Mouse (Mus musculus): Measurements from ENCODE around the gene Faim2.

DNA sequence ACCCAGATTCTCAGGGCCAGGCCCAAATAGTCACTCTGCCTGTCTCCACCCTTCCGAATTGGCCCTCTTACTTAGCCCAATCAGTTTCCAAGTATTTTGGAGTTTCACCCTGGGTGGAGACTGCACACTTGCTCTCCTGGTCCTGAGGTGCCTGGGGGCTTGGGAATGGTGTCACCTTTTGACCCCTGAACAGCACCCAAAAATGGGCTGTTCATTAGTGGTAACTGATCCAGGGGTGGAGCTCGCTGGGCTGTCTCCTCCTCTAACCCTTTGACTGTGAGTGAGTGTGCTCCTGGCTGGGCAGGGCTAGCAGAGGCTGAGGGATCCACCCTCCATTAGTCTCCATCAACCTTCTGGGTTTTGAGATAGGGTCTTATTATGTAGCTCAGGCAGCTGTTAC, 21.9 kb upstream of the Faim2 start:
- TF ChIP-seq CTCF (conservative IDR thresholded peaks at IDR 0.05 in 1 of 2, IDR thresholded peaks at IDR 0.05 in 1 of 2; ENCODE audit: low read depth in 2 of 2, low read length in 2 of 2), result no peak
- TF ChIP-seq GABPA (IDR thresholded peaks at IDR 0.05; ENCODE audit: insufficient replicate concordance, low read depth, low read length), result no peak
- no peak for TF ChIP-seq POLR2A (IDR thresholded peaks at IDR 0.05; ENCODE audit: low read depth, low read length)
- TF ChIP-seq CHD2 (IDR thresholded peaks at IDR 0.05; ENCODE audit: low read length), result no peak
- no peak for TF ChIP-seq RCOR1 (conservative IDR thresholded peaks at IDR 0.05; ENCODE audit: low read depth, low read length)
- TF ChIP-seq SIN3A (IDR thresholded peaks at IDR 0.05; ENCODE audit: low read length), result no peak
- TF ChIP-seq MAX (IDR thresholded peaks at IDR 0.05; ENCODE audit: low read length), result no peak
- no peak for TF ChIP-seq MEF2A (IDR thresholded peaks at IDR 0.05; ENCODE audit: borderline replicate concordance, low read depth, low read length)
- no peak for TF ChIP-seq USF2 (conservative IDR thresholded peaks at IDR 0.05; ENCODE audit: low read depth, low read length)
- TF ChIP-seq MYC (IDR thresholded peaks at IDR 0.05; ENCODE audit: low read depth, low read length), result no peak
- TF ChIP-seq ZKSCAN1 (IDR thresholded peaks at IDR 0.05; ENCODE audit: borderline replicate concordance, low read depth, low read length), result no peak
- TF ChIP-seq MAZ (IDR thresholded peaks at IDR 0.05; ENCODE audit: low read depth, low read length), result no peak

Measured in CH12.LX (cell line).